9 mouse cellular contexts compared by ENCODE assay signal in genomic region chr4:148327266-148327997, GRCm38 (mm10). TPM values are rescaled to one million over a fixed set of nuclear protein-coding genes. Genes with fewer than 3 reads are reported as not detected.
DNase-seq lines count a peak whose midpoint lies in the region; ATAC-seq and TF ChIP-seq lines count a peak whose summit lies in the region.
"Had no signal": no experiment of that assay in that cellular context is flagged by ENCODE, and none has a peak within 500 bp of the region (broad histone marks: within the 10 kb centered on the region; RNA-seq: fewer than 3 reads in every experiment).

No protein-coding gene starts in this region.

- H3K9ac ChIP-seq in kidney, postnatal 0 days (ENCODE audit: low read depth, low read length), result no peak overlapping the region
- H3K9ac ChIP-seq in forebrain, embryonic 14.5 days (ENCODE audit: low read length), result no peak overlapping the region
- H3K9ac ChIP-seq in limb, embryonic 14.5 days (ENCODE audit: low read depth, low read length, severe bottlenecking), result no peak overlapping the region
- no peak overlapping the region for H3K9ac ChIP-seq in liver, postnatal 0 days (replicated peaks)

- TF ChIP-seq POLR2A in limb, embryonic 14.5 days (IDR thresholded peaks at IDR 0.05; ENCODE audit: borderline replicate concordance, extremely low read depth, insufficient read depth, insufficient read length), result no peak

- 8% methylated on average over 19 of the region's 19 CpGs for WGBS in kidney, postnatal 0 days
- WGBS in forebrain, embryonic 14.5 days, result 7% methylated on average over 19 of the region's 19 CpGs
- 12% methylated on average over 19 of the region's 19 CpGs for WGBS in limb, embryonic 14.5 days
- WGBS in liver, postnatal 0 days (ENCODE audit: insufficient replicate concordance), result 32% methylated on average over 19 of the region's 19 CpGs

- 0 out of 2 replicates have a peak, but pooled peaks cover 2% of the 10 kb centered on the region for H3K4me1 ChIP-seq in kidney, postnatal 0 days (replicated peaks; ENCODE audit: insufficient read depth, low read length)
- peaks cover 35% of the 10 kb centered on the region for H3K4me1 ChIP-seq in forebrain, embryonic 14.5 days (ENCODE audit: control insufficient read depth, insufficient read depth, low read length)
- peaks cover 8% of the 10 kb centered on the region; the same call in 1 of the 2 replicates for H3K4me1 ChIP-seq in limb, embryonic 14.5 days (ENCODE audit: control insufficient read depth, insufficient read depth, low read length)
- no peaks in the 10 kb centered on the region for H3K4me1 ChIP-seq in liver, postnatal 0 days (ENCODE audit: insufficient read depth)

- 0 out of 2 replicates have a peak overlapping the region, but pooled peaks have one; percentile 25 for H3K4me2 ChIP-seq in kidney, postnatal 0 days (ENCODE audit: low read length)
- H3K4me2 ChIP-seq in forebrain, embryonic 14.5 days (ENCODE audit: low read length), result peak overlapping the region; percentile 41
- peak overlapping the region; percentile 33; the same call in 1 of the 2 replicates for H3K4me2 ChIP-seq in limb, embryonic 14.5 days (replicated peaks; ENCODE audit: low read depth, low read length, severe bottlenecking)
- H3K4me2 ChIP-seq in liver, postnatal 0 days (ENCODE audit: low read depth, low read length), result no peak overlapping the region

- ATAC-seq in kidney, postnatal 0 days (replicated peaks; ENCODE audit: low FRiP score, low read depth), result peak; percentile 52
- ATAC-seq in forebrain, embryonic 14.5 days, result peak; percentile 90
- ATAC-seq in limb, embryonic 14.5 days (ENCODE audit: low FRiP score, low read depth), result peak; percentile 72; the same call in 1 of the 2 replicates
- no peak for ATAC-seq in erythroblast, adult 5-6 weeks (replicated peaks; ENCODE audit: low FRiP score, poor library complexity, severe bottlenecking)
- ATAC-seq in liver, postnatal 0 days, result no peak

- H3K27ac ChIP-seq in kidney, postnatal 0 days, result no peak overlapping the region
- H3K27ac ChIP-seq in forebrain, embryonic 14.5 days (ENCODE audit: low read depth, low read length), result peak overlapping the region; percentile 55; the same call in 1 of the 2 replicates
- no peak overlapping the region for H3K27ac ChIP-seq in limb, embryonic 14.5 days (replicated peaks; ENCODE audit: low read depth, low read length)
- no peak overlapping the region for H3K27ac ChIP-seq in liver, postnatal 0 days (ENCODE audit: low read depth)

- DNase-seq in kidney, postnatal 0 days (ENCODE audit: low spot score), result peak; percentile 65
- no peak for DNase-seq in kidney, adult 8-10 months
- DNase-seq in forebrain, embryonic 14.5 days (ENCODE audit: low spot score), result peak; percentile 91
- DNase-seq in limb, embryonic 14.5 days (ENCODE audit: low spot score), result peak; percentile 22
- peak; percentile 22 to 36 for DNase-seq in right cerebral cortex, adult 2 months (ENCODE audit: low spot score in 2 of 2)
- no peak for DNase-seq in cerebellum, adult 9-10 months
- no peak for DNase-seq in liver, postnatal 0 days

- no peak for TF ChIP-seq CTCF in kidney, postnatal 0 days (IDR thresholded peaks at IDR 0.05; ENCODE audit: low read depth)
- no peak for TF ChIP-seq CTCF in liver, postnatal 0 days (IDR thresholded peaks at IDR 0.05; ENCODE audit: low read depth)

- H3K9me3 ChIP-seq in kidney, postnatal 0 days (replicated peaks; ENCODE audit: low read length), result no peaks in the 10 kb centered on the region
- H3K9me3 ChIP-seq in forebrain, embryonic 14.5 days (replicated peaks; ENCODE audit: control insufficient read depth, low read length), result no peaks in the 10 kb centered on the region
- H3K9me3 ChIP-seq in limb, embryonic 14.5 days (ENCODE audit: control insufficient read depth, low read length), result no peaks in the 10 kb centered on the region
- no peaks in the 10 kb centered on the region for H3K9me3 ChIP-seq in liver, postnatal 0 days (ENCODE audit: low read length)

- no peaks in the 10 kb centered on the region for H3K36me3 ChIP-seq in kidney, postnatal 0 days (ENCODE audit: insufficient read depth, low read length)
- no peaks in the 10 kb centered on the region for H3K36me3 ChIP-seq in forebrain, embryonic 14.5 days (ENCODE audit: control insufficient read depth, insufficient read depth, low read length)
- H3K36me3 ChIP-seq in limb, embryonic 14.5 days (ENCODE audit: control insufficient read depth, insufficient read depth, low read length), result no peaks in the 10 kb centered on the region
- H3K36me3 ChIP-seq in liver, postnatal 0 days (replicated peaks; ENCODE audit: insufficient read depth, low read length), result no peaks in the 10 kb centered on the region

- no peak for TF ChIP-seq EP300 in liver, postnatal 0 days (IDR thresholded peaks at IDR 0.05; ENCODE audit: low read depth)

- H3K27me3 ChIP-seq in kidney, postnatal 0 days (ENCODE audit: insufficient read depth, low read length), result no peaks in the 10 kb centered on the region
- no peaks in the 10 kb centered on the region for H3K27me3 ChIP-seq in forebrain, embryonic 14.5 days (replicated peaks; ENCODE audit: control insufficient read depth, insufficient read depth, low read length)
- H3K27me3 ChIP-seq in limb, embryonic 14.5 days (ENCODE audit: control insufficient read depth, insufficient read depth, low read length), result no peaks in the 10 kb centered on the region
- H3K27me3 ChIP-seq in liver, postnatal 0 days (ENCODE audit: insufficient read depth, low read length), result no peaks in the 10 kb centered on the region

- H3K4me3 ChIP-seq in kidney, postnatal 0 days (replicated peaks; ENCODE audit: low read depth, low read length), result no peak overlapping the region
- H3K4me3 ChIP-seq in forebrain, embryonic 14.5 days (ENCODE audit: low read depth, low read length), result no peak overlapping the region
- H3K4me3 ChIP-seq in limb, embryonic 14.5 days (replicated peaks; ENCODE audit: low read length), result no peak overlapping the region
- H3K4me3 ChIP-seq in liver, postnatal 0 days (ENCODE audit: low read depth, low read length), result no peak overlapping the region

RNA-seq across cellular contexts. Expression of gene Disp3, which starts 39.7 kb away (rescaled TPM):
- 0.15 and 0.21 TPM in 2 replicates for polyA plus RNA-seq in kidney, postnatal 0 days (2015; fragmentation: Nextera tagmentation; extraction: Ambion mirVana)
- polyA plus RNA-seq in forebrain, embryonic 14.5 days (2014; fragmentation: Nextera tagmentation; extraction: Ambion mirVana), result 7.2 and 9.5 TPM in 2 replicates
- 0.47 and 1.4 TPM in 2 replicates for polyA plus RNA-seq in limb, embryonic 14.5 days (2012; rRNA removed)
- polyA plus RNA-seq in limb, embryonic 14.5 days (2014; fragmentation: Nextera tagmentation; extraction: Ambion mirVana), result 0.34 and 0.35 TPM in 2 replicates
- not detected in 2 replicates for total RNA-seq in erythroblast, adult 5-6 weeks (2015; ENCODE audit: low replicate concordance)
- total RNA-seq in erythroblast, adult 5-6 weeks (2017; ENCODE audit: low replicate concordance), result not detected in 2 replicates
- not detected in 2 replicates for polyA plus RNA-seq in liver, postnatal 0 days (2015; fragmentation: Nextera tagmentation; extraction: Ambion mirVana)
- total RNA-seq: CH12.LX had no signal

Comparison
In these comparisons a context has a peak if more than half of its experiments do, and no peak if none do; other contexts are left out.
1. DNase-seq: peak in kidney, postnatal 0 days (single experiment), forebrain, embryonic 14.5 days (single experiment), limb, embryonic 14.5 days (single experiment) and right cerebral cortex, adult 2 months (2 of 2); none in kidney, adult 8-10 months (0 of 2), cerebellum, adult 9-10 months (single experiment) and liver, postnatal 0 days (single experiment).
2. ATAC-seq: peak in kidney, postnatal 0 days (single experiment), forebrain, embryonic 14.5 days (single experiment) and limb, embryonic 14.5 days (single experiment); none in erythroblast, adult 5-6 weeks (single experiment) and liver, postnatal 0 days (single experiment).